Mouse (Mus musculus): ENCODE data around the gene Pmpca.

DNA sequence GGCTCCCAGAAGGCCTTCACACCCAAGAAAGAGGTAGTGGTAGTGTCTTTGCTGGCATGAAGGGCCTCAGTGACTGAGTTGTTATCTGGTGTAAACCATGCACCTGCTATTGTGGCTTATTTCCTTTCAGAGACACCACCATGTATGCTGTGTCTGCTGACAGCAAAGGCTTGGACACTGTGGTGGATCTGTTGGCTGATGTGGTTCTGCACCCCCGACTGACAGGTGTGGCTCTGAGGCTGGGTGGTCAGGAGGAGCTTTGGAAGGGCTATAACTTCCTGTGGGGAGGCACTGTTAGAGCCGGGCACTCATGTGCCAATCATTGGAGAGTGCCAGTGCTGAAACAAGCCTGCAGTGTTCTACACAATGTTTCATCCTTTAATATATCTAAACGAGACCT lies 1.8 kb downstream of the Pmpca start:
- no peak for TF ChIP-seq CTCF (IDR thresholded peaks at IDR 0.05; ENCODE audit: low read depth, low read length)
- no peak for TF ChIP-seq POLR2A (IDR thresholded peaks at IDR 0.05; ENCODE audit: extremely low read depth, insufficient read depth, low read length)
